Mouse (Mus musculus): Measurements from ENCODE around the gene Ech1.

GRCm38 (mm10) chr7:28780857-28781256, 44.2 kb upstream of the Ech1 start:
- TF ChIP-seq POLR2A (IDR thresholded peaks at IDR 0.05; ENCODE audit: borderline replicate concordance, extremely low read depth, low read depth, low read length) (no peak), CTCF (IDR thresholded peaks at IDR 0.05; ENCODE audit: insufficient read depth, low read length) (no peak)
